Mouse (Mus musculus) lung, postnatal 0 days (tissue): ENCODE results near the gene Slfn5. TPM values are rescaled to one million over a fixed set of nuclear protein-coding genes. Genes with fewer than 3 reads are reported as not detected.

ENCODE experiments used
- ATAC-seq: fragments of 200-750 bp; cut with Nextera tagmentation; 2 replicates; pipeline ENCODE4 v1.8.0; 2017; ENCODE audit warnings: moderate library complexity
- DNase-seq: peaks from one replicate; pipeline ENCODE4 v3.0.0-alpha.2; 2016; ENCODE audit warnings: low spot score
- H3K27ac ChIP-seq: fragments of 300-500 bp; sonication (generic); 2 replicates; pipeline ENCODE4 v1.5.1; 2014; ENCODE audit warnings: antibody characterized with exemption, mild to moderate bottlenecking, low read length, mixed read lengths
- H3K27me3 ChIP-seq: fragments of 300-500 bp; sonication (generic); replicated peaks from 2 replicates; pipeline ENCODE4 v1.6.1; 2014; ENCODE audit warnings: low read length, mixed read lengths; ENCODE audit not compliant: insufficient read depth
- H3K36me3 ChIP-seq: fragments of 300-500 bp; sonication (generic); 2 replicates; pipeline ENCODE4 v1.6.1; 2014; ENCODE audit warnings: low read length, mixed read lengths; ENCODE audit not compliant: insufficient read depth
- H3K4me1 ChIP-seq: fragments of 300-500 bp; sonication (generic); 2 replicates; pipeline ENCODE4 v1.6.1; 2014; ENCODE audit warnings: antibody characterized with exemption, low read depth, low read length, mixed read lengths; ENCODE audit not compliant: insufficient read depth
- H3K4me2 ChIP-seq: fragments of 300-500 bp; sonication (generic); replicated peaks from 2 replicates; pipeline ENCODE4 v1.6.1; 2014; ENCODE audit warnings: low read depth, mild to moderate bottlenecking, low read length, moderate library complexity, mixed read lengths
- H3K4me3 ChIP-seq: fragments of 300-500 bp; sonication (generic); 2 replicates; pipeline ENCODE4 v1.5.1; 2014; ENCODE audit warnings: low read depth, low read length
- H3K9ac ChIP-seq: fragments of 300-500 bp; sonication (generic); replicated peaks from 2 replicates; pipeline ENCODE4 v1.6.1; 2014; ENCODE audit warnings: low read depth, mild to moderate bottlenecking
- H3K9me3 ChIP-seq: fragments of 300-500 bp; sonication (generic); 2 replicates; pipeline ENCODE4 v1.6.1; 2016; ENCODE audit warnings: low read length, mixed read lengths
- CTCF ChIP-seq: IDR thresholded peaks from 2 replicates; pipeline ENCODE4 v1.5.1; 2016; ENCODE audit warnings: antibody characterized with exemption, mild to moderate bottlenecking
- EP300 ChIP-seq: IDR thresholded peaks from 2 replicates; pipeline ENCODE4 v1.6.1; 2016; ENCODE audit warnings: antibody characterized with exemption, mild to moderate bottlenecking, control low read depth
- WGBS: fragments of 180-500 bp; shearing (Covaris S2); extraction: QIAGEN DNeasy Blood & Tissue Kit; methylation state at CpG from one replicate; pipeline ENCODE4 v1.1.7; 2014; 5-methylcytosine and 5-hydroxymethylcytosine counted together
- microRNA-seq: library from miRNA; unstranded; fragments of <30 nt; microRNA quantifications from one replicate; pipeline ENCODE4, GENCODE M21; 2016
- polyA plus RNA-seq: library from polyadenylated mRNA; unstranded; fragments of >200 nt; fragmentation: Nextera tagmentation; extraction: Ambion mirVana; gene quantifications from 2 replicates; pipeline ENCODE4 v1.2.1, GENCODE M21; 2015

Slfn5 gene
- polyA plus RNA-seq, 1 experiment from 2014 or later, result 25.8 TPM

GRCm38 (mm10) chr11:82991469-82992166, 40.5 kb downstream of the Slfn5 start, which contains the start of gene Slfn9:
Slfn9 (minus strand) TSS chr11:82991830.
- DNase-seq (peak; percentile 40), ATAC-seq (peak; percentile 32; the same call in 1 of the 2 replicates)
- Histone ChIP-seq H3K4me1 (no peaks in the 10 kb centered on the region), H3K36me3 (no peaks in the 10 kb centered on the region), H3K4me3 (peak within 1 kb of the TSS; percentile 57), H3K9ac (peak within 1 kb of the TSS; percentile 27; the same call in 1 of the 2 replicates), H3K9me3 (no peaks in the 10 kb centered on the region), H3K27ac (peak within 1 kb of the TSS; percentile 1; the same call in 1 of the 2 replicates), H3K4me2 (peak within 1 kb of the TSS; percentile 68), H3K27me3 (no peaks in the 10 kb centered on the region)
- 3% methylated on average over 14 of the region's 14 CpGs for WGBS
- TF ChIP-seq CTCF (no peak), EP300 (no peak)

- DNase-seq, result no peak
- no peak overlapping the region for H3K4me3 ChIP-seq
- H3K9ac ChIP-seq, result no peak overlapping the region
- no peak overlapping the region for H3K4me2 ChIP-seq
- no peaks in the 10 kb centered on the region for H3K27me3 ChIP-seq
- H3K27ac ChIP-seq, result no peak overlapping the region
- TF ChIP-seq EP300, result no peak
- TF ChIP-seq CTCF, result no peak
- no peak for ATAC-seq
- no peaks in the 10 kb centered on the region for H3K4me1 ChIP-seq
- no peaks in the 10 kb centered on the region for H3K9me3 ChIP-seq
- H3K36me3 ChIP-seq, result no peaks in the 10 kb centered on the region
- WGBS, result 79% methylated on average over 1 of the region's 1 CpGs
Measured at GRCm38 (mm10) chr11:83013356-83013755, 62.2 kb downstream of the Slfn5 start.

Small RNA genes within 50 kb of the gene (microRNA-seq; reads per million reads assigned to microRNA genes)
- gene Mir7679, result not detected

Other genes starting within 250 kb of the Slfn5 start
- 0.31 and 0.35 TPM in 2 replicates for gene Cct6b, start 187.0 kb upstream of the Slfn5 start, polyA plus RNA-seq
- gene Zfp830, start 187.0 kb upstream of the Slfn5 start, polyA plus RNA-seq, result 26.3 and 28.3 TPM in 2 replicates
- 10.9 and 11.6 TPM in 2 replicates for gene Lig3, start 170.2 kb upstream of the Slfn5 start, polyA plus RNA-seq
- gene Rffl, start 80.1 kb upstream of the Slfn5 start, polyA plus RNA-seq, result 9.2 and 10.3 TPM in 2 replicates
- 7.3 and 8.7 TPM in 2 replicates for gene Rad51d, start 60.7 kb upstream of the Slfn5 start, polyA plus RNA-seq
- 0.24 and 0.27 TPM in 2 replicates for gene Fndc8, start 59.2 kb upstream of the Slfn5 start, polyA plus RNA-seq
- 9.5 and 10.8 TPM in 2 replicates for gene Nle1, start 42.9 kb upstream of the Slfn5 start, polyA plus RNA-seq
- gene Unc45b, start 40.8 kb upstream of the Slfn5 start, polyA plus RNA-seq, result 20.6 and 22.0 TPM in 2 replicates
- gene Slfn9, start 40.5 kb downstream of the Slfn5 start, polyA plus RNA-seq, result 2.2 and 3.1 TPM in 2 replicates
- 0.33 and 0.54 TPM in 2 replicates for gene Slfn8, start 69.5 kb downstream of the Slfn5 start, polyA plus RNA-seq
- 19.0 and 21.5 TPM in 2 replicates for gene Slfn2, start 113.8 kb downstream of the Slfn5 start, polyA plus RNA-seq
- 2.3 and 2.4 TPM in 2 replicates for gene Slfn1, start 165.5 kb downstream of the Slfn5 start, polyA plus RNA-seq
- gene Slfn4, start 223.8 kb downstream of the Slfn5 start, polyA plus RNA-seq, result 0.44 and 0.71 TPM in 2 replicates
- gene Slfn3, start 240.0 kb downstream of the Slfn5 start, polyA plus RNA-seq, result 1.4 and 1.5 TPM in 2 replicates